Mouse (Mus musculus): ENCODE results near the gene Eln.

DNA sequence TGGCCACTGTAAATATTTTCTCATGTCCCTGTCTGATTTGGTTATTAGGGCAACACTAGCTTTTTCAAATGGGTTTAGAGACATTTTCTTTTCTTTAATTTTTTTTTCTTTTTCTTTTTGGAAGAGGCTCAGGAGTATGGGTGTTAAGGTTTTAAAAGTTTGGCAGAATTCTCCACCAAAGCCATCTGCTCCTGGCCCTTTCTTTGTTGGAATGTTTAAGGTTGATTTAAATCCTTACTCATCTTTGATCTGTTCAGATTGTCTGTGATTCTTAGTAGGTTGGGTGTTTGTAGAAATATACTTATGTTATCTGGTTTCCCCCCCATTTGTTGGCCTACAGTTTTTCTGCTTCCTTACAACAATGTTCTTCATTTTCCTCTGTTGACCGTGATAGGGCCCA, 54.4 kb downstream of the Eln start:
- TF ChIP-seq POLR2A (IDR thresholded peaks at IDR 0.05; ENCODE audit: low read depth, low read length), result no peak
- no peak for TF ChIP-seq CTCF (conservative IDR thresholded peaks at IDR 0.05 in 1 of 2, IDR thresholded peaks at IDR 0.05 in 1 of 2; ENCODE audit: low read depth in 2 of 2, low read length in 2 of 2)
- TF ChIP-seq HCFC1 (IDR thresholded peaks at IDR 0.05; ENCODE audit: low read depth, low read length), result no peak

All from CH12.LX (cell line).